ENCODE assay signal across 10 mouse cellular contexts in the genomic region with DNA sequence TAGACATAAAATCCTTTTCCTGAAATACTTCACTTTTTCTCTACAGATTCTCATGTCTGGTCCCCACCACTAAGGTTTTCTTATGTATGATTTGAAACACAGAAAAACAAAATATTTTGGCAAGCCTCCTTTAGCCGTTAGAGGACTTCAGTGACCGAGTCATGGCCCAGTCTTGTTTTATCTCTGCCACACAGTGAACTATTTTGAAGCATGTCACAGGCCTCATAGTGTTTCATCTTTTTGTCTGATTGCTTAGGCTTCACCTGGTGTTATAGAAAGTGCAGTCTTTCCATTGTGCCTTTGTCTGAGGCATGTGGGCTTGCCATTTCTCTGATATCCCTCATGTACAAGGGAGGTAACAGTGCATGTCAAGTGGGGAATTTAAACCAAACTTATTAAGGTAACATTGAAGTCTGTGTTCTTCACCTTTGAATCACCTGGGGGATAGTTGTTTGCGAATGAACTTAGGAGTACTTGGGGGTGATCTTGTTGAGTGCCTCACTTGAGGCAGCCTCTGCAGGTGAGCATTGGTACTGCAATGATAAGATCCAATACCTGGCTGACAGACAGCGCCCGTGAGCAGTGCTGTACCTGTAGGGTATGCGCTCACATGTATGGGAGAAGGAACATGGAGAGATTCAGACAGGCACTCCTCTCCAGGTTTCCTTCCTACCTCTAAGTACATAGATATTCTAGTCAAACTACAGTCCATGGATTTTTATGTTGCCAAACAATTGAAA. TPM values are rescaled to one million over a fixed set of nuclear protein-coding genes. Genes with fewer than 3 reads are reported as not detected.
DNase-seq lines count a peak whose midpoint lies in the region; ATAC-seq and TF ChIP-seq lines count a peak whose summit lies in the region.
"Had no signal": no experiment of that assay in that cellular context is flagged by ENCODE, and none has a peak within 500 bp of the region (broad histone marks: within the 10 kb centered on the region; RNA-seq: fewer than 3 reads in every experiment).

No protein-coding gene starts in this region.

- WGBS in forebrain, embryonic 14.5 days: 84% methylated on average over 6 of the region's 6 CpGs
- 75% methylated on average over 6 of the region's 6 CpGs for WGBS in forebrain, embryonic 16.5 days
- 78% methylated on average over 6 of the region's 6 CpGs for WGBS in bone marrow, adult 2 months
- 77% methylated on average over 6 of the region's 6 CpGs for WGBS in lung, adult 2 months

- no peak for TF ChIP-seq POLR2A in bone marrow, adult 2 months (IDR thresholded peaks at IDR 0.05; ENCODE audit: borderline replicate concordance, control insufficient read depth, low read depth, low read length)
- TF ChIP-seq POLR2A in lung, adult 2 months (IDR thresholded peaks at IDR 0.05; ENCODE audit: borderline replicate concordance, extremely low read depth, low read depth, low read length): no peak

- DNase-seq in forebrain, embryonic 14.5 days (ENCODE audit: low spot score): peak; percentile 13
- DNase-seq in 416B (ENCODE audit: low read depth): peak; percentile 20
- DNase-seq in lung, adult 2 months: no peak
- peak; percentile 36 to 41 for DNase-seq in thymus, postnatal 36 days
- no peak for DNase-seq in right cerebral cortex, postnatal 14 days
- no peak for DNase-seq in Muller cell, postnatal 12 days (ENCODE audit: inconsistent ontology term)

- H3K4me1 ChIP-seq in forebrain, embryonic 14.5 days (ENCODE audit: control insufficient read depth, insufficient read depth, low read length): no peaks in the 10 kb centered on the region
- H3K4me1 ChIP-seq in forebrain, embryonic 16.5 days (replicated peaks; ENCODE audit: control insufficient read depth, insufficient read depth, low read length): peaks cover 12% of the 10 kb centered on the region
- no peaks in the 10 kb centered on the region for H3K4me1 ChIP-seq in bone marrow, adult 2 months (ENCODE audit: control insufficient read depth, insufficient read depth, low read length)
- peaks cover 5% of the 10 kb centered on the region for H3K4me1 ChIP-seq in lung, adult 2 months (ENCODE audit: control insufficient read depth, insufficient read depth, low read length)

- TF ChIP-seq CTCF in bone marrow, adult 2 months (IDR thresholded peaks at IDR 0.05; ENCODE audit: control insufficient read depth, insufficient read depth, low read length): peak; percentile 44
- TF ChIP-seq CTCF in lung, adult 2 months (IDR thresholded peaks at IDR 0.05; ENCODE audit: insufficient read depth, low read length): peak; percentile 46

- 0 out of 2 replicates have a peak, but pooled peaks have one; percentile 34 for ATAC-seq in forebrain, embryonic 14.5 days
- no peak for ATAC-seq in forebrain, embryonic 16.5 days

- H3K9me3 ChIP-seq in forebrain, embryonic 14.5 days (replicated peaks; ENCODE audit: control insufficient read depth, low read length): no peaks in the 10 kb centered on the region
- H3K9me3 ChIP-seq in forebrain, embryonic 16.5 days (ENCODE audit: control insufficient read depth, low read length): no peaks in the 10 kb centered on the region
- H3K9me3 ChIP-seq: hindbrain, embryonic 15.5 days; neural tube, embryonic 13.5 days had no signal

- H3K4me3 ChIP-seq in forebrain, embryonic 14.5 days (ENCODE audit: low read depth, low read length): no peak overlapping the region
- H3K4me3 ChIP-seq in forebrain, embryonic 16.5 days (replicated peaks; ENCODE audit: low read length): no peak overlapping the region
- no peak overlapping the region for H3K4me3 ChIP-seq in bone marrow, adult 2 months (replicated peaks; ENCODE audit: control insufficient read depth, low read depth, low read length)
- H3K4me3 ChIP-seq in lung, adult 2 months (replicated peaks; ENCODE audit: extremely low read depth, low read depth, low read length): no peak overlapping the region
- H3K4me3 ChIP-seq: hindbrain, embryonic 15.5 days; neural tube, embryonic 13.5 days had no signal

- H3K9ac ChIP-seq in forebrain, embryonic 14.5 days (ENCODE audit: low read length): no peak overlapping the region
- no peak overlapping the region for H3K9ac ChIP-seq in forebrain, embryonic 16.5 days (replicated peaks; ENCODE audit: low read depth, low read length)
- H3K9ac ChIP-seq: hindbrain, embryonic 15.5 days; neural tube, embryonic 13.5 days had no signal

- H3K27ac ChIP-seq in forebrain, embryonic 14.5 days (ENCODE audit: low read depth, low read length): no peak overlapping the region
- no peak overlapping the region for H3K27ac ChIP-seq in forebrain, embryonic 16.5 days (ENCODE audit: low read length)
- no peak overlapping the region for H3K27ac ChIP-seq in bone marrow, adult 2 months (ENCODE audit: control insufficient read depth, insufficient read depth, low read depth, low read length, poor library complexity)
- H3K27ac ChIP-seq: hindbrain, embryonic 15.5 days; neural tube, embryonic 13.5 days had no signal

- peaks cover 6% of the 10 kb centered on the region; the same call in 1 of the 2 replicates for H3K36me3 ChIP-seq in forebrain, embryonic 14.5 days (ENCODE audit: control insufficient read depth, insufficient read depth, low read length)
- no peaks in the 10 kb centered on the region for H3K36me3 ChIP-seq in forebrain, embryonic 16.5 days (ENCODE audit: control insufficient read depth, insufficient read depth)
- H3K36me3 ChIP-seq: hindbrain, embryonic 15.5 days had no signal

- H3K27me3 ChIP-seq in forebrain, embryonic 14.5 days (replicated peaks; ENCODE audit: control insufficient read depth, insufficient read depth, low read length): no peaks in the 10 kb centered on the region
- no peaks in the 10 kb centered on the region for H3K27me3 ChIP-seq in forebrain, embryonic 16.5 days (replicated peaks; ENCODE audit: control insufficient read depth, insufficient read depth, low read length)
- H3K27me3 ChIP-seq: hindbrain, embryonic 15.5 days; neural tube, embryonic 13.5 days had no signal

- no peak overlapping the region for H3K4me2 ChIP-seq in forebrain, embryonic 14.5 days (ENCODE audit: low read length)
- H3K4me2 ChIP-seq in forebrain, embryonic 16.5 days (ENCODE audit: low read length): no peak overlapping the region
- H3K4me2 ChIP-seq: hindbrain, embryonic 15.5 days; neural tube, embryonic 13.5 days had no signal

RNA-seq across cellular contexts. Expression of gene Thoc7, which starts 57.7 kb away (rescaled TPM):
- polyA plus RNA-seq in forebrain, embryonic 14.5 days (2014; fragmentation: Nextera tagmentation; extraction: Ambion mirVana): 208 and 217 TPM in 2 replicates
- 150 and 159 TPM in 2 replicates for polyA plus RNA-seq in forebrain, embryonic 16.5 days (2015; fragmentation: Nextera tagmentation; extraction: Ambion mirVana)
- 63.9 and 71.1 TPM in 2 replicates for polyA plus RNA-seq in bone marrow, adult 2 months (2011; ENCODE audit: insufficient read depth, insufficient read length, low replicate concordance, missing spikeins)
- polyA plus RNA-seq in lung, adult 2 months (2012; rRNA removed): 9.2 and 13.3 TPM in 2 replicates

RNA-seq across cellular contexts. Expression of gene Atxn7, which starts 58.1 kb away (rescaled TPM):
- 3.5 and 3.6 TPM in 2 replicates for polyA plus RNA-seq in forebrain, embryonic 14.5 days (2014; fragmentation: Nextera tagmentation; extraction: Ambion mirVana)
- 4.0 and 4.9 TPM in 2 replicates for polyA plus RNA-seq in forebrain, embryonic 16.5 days (2015; fragmentation: Nextera tagmentation; extraction: Ambion mirVana)
- 6.7 and 22.4 TPM in 2 replicates for polyA plus RNA-seq in bone marrow, adult 2 months (2011; ENCODE audit: insufficient read depth, insufficient read length, low replicate concordance, missing spikeins)
- 33.4 and 39.4 TPM in 2 replicates for polyA plus RNA-seq in lung, adult 2 months (2012; rRNA removed)

Comparison
In these comparisons a context has a peak if more than half of its experiments do, and no peak if none do; other contexts are left out.
1. DNase-seq: peak in forebrain, embryonic 14.5 days (single experiment), 416B (single experiment) and thymus, postnatal 36 days (2 of 2); none in lung, adult 2 months (single experiment), right cerebral cortex, postnatal 14 days (single experiment) and Muller cell, postnatal 12 days (single experiment).